Mouse (Mus musculus): Measurements from ENCODE around the gene A530016L24Rik. TPM values are rescaled to one million over a fixed set of nuclear protein-coding genes. Genes with fewer than 3 reads are reported as not detected.

Gene A530016L24Rik
- total RNA-seq, 1 experiment: not detected

DNA sequence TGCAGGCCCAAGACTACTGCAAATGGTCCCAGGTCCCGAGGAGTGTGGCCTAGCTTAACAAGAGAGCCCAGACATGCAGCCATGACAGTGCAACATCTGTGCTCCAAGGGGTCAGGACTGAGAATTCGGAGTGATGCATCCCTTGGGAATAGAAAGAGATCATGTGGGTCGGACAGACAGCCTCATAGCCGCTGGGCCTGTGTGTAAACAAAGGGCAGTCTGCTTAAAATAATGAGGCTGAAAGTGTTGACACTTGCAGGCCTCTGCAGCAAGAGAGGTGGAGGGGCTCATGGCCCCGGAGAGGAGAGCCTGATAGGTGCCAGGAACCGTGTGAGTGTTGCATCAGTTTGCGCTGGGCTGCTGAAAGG lies 21.1 kb downstream of the A530016L24Rik start:
- Histone ChIP-seq H3K4me1 (ENCODE audit: control insufficient read depth in 2 of 2, insufficient read depth in 2 of 2, low read length in 2 of 2, poor library complexity in 1 of 2) (no peaks in the 10 kb centered on the region), H3K36me3 (ENCODE audit: control insufficient read depth, insufficient read depth, low read length, poor library complexity, severe bottlenecking) (no peaks in the 10 kb centered on the region), H3K9ac (ENCODE audit: insufficient read depth, low read depth, low read length, poor library complexity, severe bottlenecking) (no peak overlapping the region), H3K4me3 (ENCODE audit: insufficient read depth in 1 of 2, low read depth in 1 of 2, low read length in 2 of 2, poor library complexity in 1 of 2, severe bottlenecking in 1 of 2) (peak overlapping the region in 1 of 2 experiments; percentile 61; a peak in 2 of 4 replicates), H3K27ac (ENCODE audit: insufficient read depth, low read depth, low read length, poor library complexity, severe bottlenecking) (no peak overlapping the region), H3K9me3 (ENCODE audit: control insufficient read depth, insufficient read depth, low read depth, low read length) (no peaks in the 10 kb centered on the region)
- TF ChIP-seq ZC3H11A (IDR thresholded peaks at IDR 0.05; ENCODE audit: borderline replicate concordance, low read depth, low read length) (no peak), MAFK (IDR thresholded peaks at IDR 0.05; ENCODE audit: insufficient read depth, low read depth, low read length) (no peak), CHD2 (IDR thresholded peaks at IDR 0.05; ENCODE audit: low read depth, low read length) (no peak)
- in situ Hi-C loops (cut with MboI; ENCODE audit: low sequenced_read_pairs in 2 of 2, unreplicated experiment in 2 of 2): no loop called here
- no peak for DNase-seq (ENCODE audit: low read depth, low spot score)

DNA sequence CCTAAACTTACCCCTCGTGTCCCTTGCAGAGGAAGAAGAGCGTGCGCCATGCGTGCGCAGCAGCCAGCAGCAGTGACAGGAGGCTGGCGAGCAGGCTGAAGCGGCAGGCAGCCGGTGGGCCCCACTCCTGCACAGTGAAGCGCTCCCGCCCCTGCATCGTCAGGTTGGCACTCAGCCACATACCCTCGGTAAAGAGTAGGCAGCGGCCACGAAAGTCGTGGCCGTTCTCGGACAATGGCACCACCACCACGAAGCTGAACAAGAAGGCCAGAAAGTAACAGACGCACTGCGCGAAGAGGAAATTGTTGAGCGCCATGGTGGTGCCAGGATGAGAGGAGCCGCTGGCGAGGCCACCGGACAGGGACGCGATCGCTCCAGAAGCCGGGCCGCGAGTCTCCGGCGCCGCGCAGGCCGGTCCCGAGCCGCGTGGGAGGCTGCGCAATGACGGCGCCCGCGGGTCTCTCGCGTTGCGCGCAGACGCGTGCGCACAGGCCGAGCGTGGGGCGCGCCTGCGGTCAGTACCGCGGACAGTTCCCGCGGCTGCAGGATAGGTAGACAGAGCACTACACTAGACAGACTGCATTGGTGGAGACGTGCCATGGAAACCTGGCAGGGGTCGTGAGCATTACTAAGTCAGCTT lies 21.6 kb downstream of the A530016L24Rik start:
- Histone ChIP-seq H3K27ac (ENCODE audit: insufficient read depth, low read depth, low read length, poor library complexity, severe bottlenecking) (no peak overlapping the region), H3K36me3 (ENCODE audit: control insufficient read depth, insufficient read depth, low read length, poor library complexity, severe bottlenecking) (no peaks in the 10 kb centered on the region), H3K4me1 (ENCODE audit: control insufficient read depth in 2 of 2, insufficient read depth in 2 of 2, low read length in 2 of 2, poor library complexity in 1 of 2) (no peaks in the 10 kb centered on the region), H3K9me3 (ENCODE audit: control insufficient read depth, insufficient read depth, low read depth, low read length) (no peaks in the 10 kb centered on the region), H3K9ac (ENCODE audit: insufficient read depth, low read depth, low read length, poor library complexity, severe bottlenecking) (no peak overlapping the region), H3K4me3 (ENCODE audit: insufficient read depth in 1 of 2, low read depth in 1 of 2, low read length in 2 of 2, poor library complexity in 1 of 2, severe bottlenecking in 1 of 2) (peak overlapping the region; percentile 61 to 64)
- in situ Hi-C loops (cut with MboI; ENCODE audit: low sequenced_read_pairs in 2 of 2, unreplicated experiment in 2 of 2): no loop called here
- peak; percentile 54 for DNase-seq (ENCODE audit: low read depth, low spot score)
- no peak for TF ChIP-seq ZC3H11A (IDR thresholded peaks at IDR 0.05; ENCODE audit: borderline replicate concordance, low read depth, low read length)
- no peak for TF ChIP-seq ZNF384 (IDR thresholded peaks at IDR 0.05; ENCODE audit: low read depth, low read length)
- TF ChIP-seq HCFC1 (IDR thresholded peaks at IDR 0.05; ENCODE audit: borderline replicate concordance, insufficient read depth, low read length): no peak
- TF ChIP-seq MAFK (IDR thresholded peaks at IDR 0.05; ENCODE audit: insufficient read depth, low read depth, low read length): no peak
- TF ChIP-seq CHD2 (IDR thresholded peaks at IDR 0.05; ENCODE audit: low read depth, low read length): no peak

DNA sequence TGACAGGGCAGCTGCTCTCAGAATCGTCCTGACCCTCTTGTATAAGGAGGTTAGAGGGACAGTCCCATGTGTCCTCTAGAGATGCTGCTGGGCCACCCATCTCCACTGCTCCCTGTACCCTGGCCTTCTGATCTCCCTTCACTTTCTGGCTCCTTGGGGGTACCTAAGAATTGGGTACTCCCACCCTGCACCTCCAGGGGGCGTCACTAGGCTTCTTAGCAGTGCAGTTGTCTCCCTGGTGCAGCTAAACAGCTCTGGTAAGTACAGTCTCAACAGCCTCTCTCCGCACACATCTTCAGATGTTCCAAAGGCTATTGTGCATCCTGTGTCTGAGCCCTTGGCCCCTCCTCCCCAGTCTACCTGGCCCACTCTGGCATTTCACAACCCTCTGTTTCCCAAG lies 25.6 kb downstream of the A530016L24Rik start:
- Histone ChIP-seq H3K9me3 (ENCODE audit: control insufficient read depth, insufficient read depth, low read depth, low read length) (no peaks in the 10 kb centered on the region), H3K4me1 (ENCODE audit: control insufficient read depth in 2 of 2, insufficient read depth in 2 of 2, low read length in 2 of 2, poor library complexity in 1 of 2) (peaks cover 0 to 19% of the 10 kb centered on the region in 2 experiments; a peak in 2 of 4 replicates), H3K27ac (ENCODE audit: insufficient read depth, low read depth, low read length, poor library complexity, severe bottlenecking) (no peak overlapping the region), H3K36me3 (ENCODE audit: control insufficient read depth, insufficient read depth, low read length, poor library complexity, severe bottlenecking) (no peaks in the 10 kb centered on the region), H3K4me3 (ENCODE audit: insufficient read depth in 1 of 2, low read depth in 1 of 2, low read length in 2 of 2, poor library complexity in 1 of 2, severe bottlenecking in 1 of 2) (no peak overlapping the region), H3K9ac (ENCODE audit: insufficient read depth, low read depth, low read length, poor library complexity, severe bottlenecking) (no peak overlapping the region)
- in situ Hi-C loops (cut with MboI; ENCODE audit: low sequenced_read_pairs in 2 of 2, unreplicated experiment in 2 of 2): no loop called here
- DNase-seq (ENCODE audit: low read depth, low spot score): no peak
- no peak for TF ChIP-seq CHD2 (IDR thresholded peaks at IDR 0.05; ENCODE audit: low read depth, low read length)
- no peak for TF ChIP-seq HCFC1 (IDR thresholded peaks at IDR 0.05; ENCODE audit: borderline replicate concordance, insufficient read depth, low read length)
- no peak for TF ChIP-seq ZC3H11A (IDR thresholded peaks at IDR 0.05; ENCODE audit: borderline replicate concordance, low read depth, low read length)
- no peak for TF ChIP-seq MAFK (IDR thresholded peaks at IDR 0.05; ENCODE audit: insufficient read depth, low read depth, low read length)
- TF ChIP-seq ZNF384 (IDR thresholded peaks at IDR 0.05; ENCODE audit: low read depth, low read length): no peak

DNA sequence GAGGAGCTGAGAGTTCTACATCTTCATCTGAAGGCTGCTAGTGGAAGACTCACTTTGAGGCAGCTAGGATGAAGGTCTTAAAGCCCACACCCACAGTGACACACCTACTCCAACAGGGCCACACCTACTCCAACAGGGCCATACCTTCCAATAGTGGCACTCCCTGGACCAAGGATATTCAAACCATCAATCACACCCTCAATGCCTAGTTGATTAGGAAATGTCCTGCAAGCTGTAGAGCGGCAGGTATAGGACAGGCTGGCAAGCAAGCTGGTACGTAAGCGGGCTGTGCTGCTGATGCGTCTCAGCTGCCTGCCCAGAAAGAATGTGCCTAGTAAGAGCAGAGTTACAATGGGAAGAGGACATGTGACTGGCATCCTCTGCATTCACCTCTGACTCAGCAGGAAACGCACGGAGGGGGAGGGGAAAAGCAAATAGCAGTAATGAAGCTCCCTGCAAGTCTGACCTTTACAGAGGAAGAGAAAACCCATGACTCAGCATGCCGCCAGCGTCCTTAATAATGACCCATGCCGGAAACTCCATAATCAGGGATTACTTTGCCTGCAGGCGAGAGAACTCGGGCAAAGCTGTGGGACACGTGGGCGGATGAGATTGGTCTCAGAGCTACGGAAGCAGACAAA lies 27.6 kb downstream of the A530016L24Rik start, which contains the start of gene Tmem179:
Gene Tmem179, minus strand, starts transcription at position 51 of the 641 bp plus-strand sequence.
- no peaks in the 10 kb centered on the region for H3K36me3 ChIP-seq (ENCODE audit: control insufficient read depth, insufficient read depth, low read length, poor library complexity, severe bottlenecking)

More for the DNA sequence above, 27.6 kb downstream of the A530016L24Rik start, which contains the start of gene Tmem179:
- Histone ChIP-seq H3K27ac (ENCODE audit: insufficient read depth, low read depth, low read length, poor library complexity, severe bottlenecking) (no peak within 1 kb of the TSS), H3K4me3 (ENCODE audit: insufficient read depth in 1 of 2, low read depth in 1 of 2, low read length in 2 of 2, poor library complexity in 1 of 2, severe bottlenecking in 1 of 2) (no peak within 1 kb of the TSS), H3K4me1 (ENCODE audit: control insufficient read depth in 2 of 2, insufficient read depth in 2 of 2, low read length in 2 of 2, poor library complexity in 1 of 2) (peaks cover 0 to 19% of the 10 kb centered on the region in 2 experiments; a peak in 2 of 4 replicates), H3K9me3 (ENCODE audit: control insufficient read depth, insufficient read depth, low read depth, low read length) (no peaks in the 10 kb centered on the region), H3K9ac (ENCODE audit: insufficient read depth, low read depth, low read length, poor library complexity, severe bottlenecking) (no peak within 1 kb of the TSS)
- DNase-seq (ENCODE audit: low read depth, low spot score): peak; percentile 60
- TF ChIP-seq HCFC1 (IDR thresholded peaks at IDR 0.05; ENCODE audit: borderline replicate concordance, insufficient read depth, low read length) (no peak), MAFK (IDR thresholded peaks at IDR 0.05; ENCODE audit: insufficient read depth, low read depth, low read length) (peak; percentile 99)
- in situ Hi-C loops (cut with MboI; ENCODE audit: low sequenced_read_pairs in 2 of 2, unreplicated experiment in 2 of 2): no loop called here
